ENCODE assay signal across 8 mouse cellular contexts in genomic region chr10:60285676-60286372, GRCm38 (mm10). TPM values are rescaled to one million over a fixed set of nuclear protein-coding genes. Genes with fewer than 3 reads are reported as not detected.
DNase-seq lines count a peak whose midpoint lies in the region; ATAC-seq lines count a peak whose summit lies in the region.

No protein-coding gene starts in this region.

- H3K27ac ChIP-seq in neural tube, embryonic 12.5 days = peak overlapping the region; percentile 12; the same call in 1 of the 2 replicates

- 32% methylated on average over 14 of the region's 14 CpGs for WGBS in neural tube, embryonic 12.5 days

- H3K9me3 ChIP-seq in neural tube, embryonic 12.5 days = no peaks in the 10 kb centered on the region

- DNase-seq in gastrocnemius, adult 18-20 months (ENCODE audit: low spot score) = peak; percentile 66
- no peak for DNase-seq in gastrocnemius, postnatal 10 days
- peak; percentile 30 for DNase-seq in adipocyte (ENCODE audit: low spot score)
- peak; percentile 75 for DNase-seq in forelimb bud, embryonic 11.5 days (ENCODE audit: low read depth, low spot score)
- DNase-seq in kidney, adult 11 months = peak; percentile 64
- DNase-seq in left cerebral cortex, postnatal 36 days (ENCODE audit: low spot score in 2 of 2) = peak; percentile 73 to 79

- no peak overlapping the region for H3K4me3 ChIP-seq in neural tube, embryonic 12.5 days

- intact Hi-C loops in left cerebral cortex, postnatal 36 days (cut with DNase I) = no loop called here

- no peaks in the 10 kb centered on the region for H3K36me3 ChIP-seq in neural tube, embryonic 12.5 days

- H3K4me2 ChIP-seq in neural tube, embryonic 12.5 days (replicated peaks) = peak overlapping the region; percentile 47

- peak overlapping the region; percentile 38; the same call in 1 of the 2 replicates for H3K9ac ChIP-seq in neural tube, embryonic 12.5 days

- H3K4me1 ChIP-seq in neural tube, embryonic 12.5 days = peaks cover 42% of the 10 kb centered on the region

- H3K27me3 ChIP-seq in neural tube, embryonic 12.5 days (replicated peaks) = no peaks in the 10 kb centered on the region

- peak; percentile 80 for ATAC-seq in neural tube, embryonic 12.5 days (ENCODE audit: low FRiP score, low read depth)
- ATAC-seq in inflammation-experienced regulatory T-cells, adult 6 months = no peak

RNA-seq across cellular contexts. Expression of gene Psap, which starts 8.4 kb away (rescaled TPM):
- total RNA-seq in gastrocnemius, adult 18-20 months (2021) = 100 to 1,000 TPM; 764 to 769 TPM
- 100 to 1,000 TPM; 405 to 444 TPM for total RNA-seq in gastrocnemius, postnatal 10 days (2021)
- total RNA-seq in left cerebral cortex, postnatal 36 days (2021) = 1,000 to 10,000 TPM; 1,489 to 1,662 TPM
- polyA plus RNA-seq in neural tube, embryonic 12.5 days (2016; fragmentation: Nextera tagmentation; extraction: Ambion mirVana) = 101 and 109 TPM in 2 replicates
- 100 to 1,000 TPM in 2 of 3 experiments, 10 to 100 TPM in 1; 79.4 to 218 (median 211) TPM for polyA plus RNA-seq in inflammation-experienced regulatory T-cells, adult 6 months (2017; shearing (Covaris generic))
